Mouse (Mus musculus) lung, embryonic 14.5 days (tissue): ENCODE measurements around the gene Gm10840. TPM values are rescaled to one million over a fixed set of nuclear protein-coding genes. Genes with fewer than 3 reads are reported as not detected.
"Not testable (repeated sequence)": the region's sequence is repeated elsewhere in the genome, so short reads cannot be mapped to it uniquely, and the experiment has no call there.

Experiments
- ATAC-seq: fragments of 200-750 bp; cut with Nextera tagmentation; 2 replicates; pipeline ENCODE4 v1.8.0; 2017; ENCODE audit warnings: mild to moderate bottlenecking, moderate TSS enrichment, moderate library complexity; ENCODE audit not compliant: insufficient read depth
- DNase-seq: peaks from one replicate; pipeline ENCODE4 v3.0.0-alpha.2; 2015
- H3K27ac ChIP-seq: fragments of 300-500 bp; sonication (generic); 2 replicates; pipeline ENCODE4 v1.5.1; 2014; ENCODE audit warnings: low read depth, mild to moderate bottlenecking, moderate library complexity
- H3K27me3 ChIP-seq: fragments of 300-500 bp; sonication (generic); 2 replicates; pipeline ENCODE4 v1.6.1; 2014; ENCODE audit warnings: low read length, control low read depth; ENCODE audit not compliant: insufficient read depth
- H3K36me3 ChIP-seq: fragments of 300-500 bp; sonication (generic); 2 replicates; pipeline ENCODE4 v1.6.1; 2014; ENCODE audit warnings: control low read depth; ENCODE audit not compliant: insufficient read depth
- H3K4me1 ChIP-seq: fragments of 300-500 bp; sonication (generic); 2 replicates; pipeline ENCODE4 v1.6.1; 2014; ENCODE audit warnings: antibody characterized with exemption, control low read depth; ENCODE audit not compliant: insufficient read depth
- H3K4me2 ChIP-seq: fragments of 300-500 bp; sonication (generic); 2 replicates; pipeline ENCODE4 v1.6.1; 2014; ENCODE audit warnings: mild to moderate bottlenecking
- H3K4me3 ChIP-seq: fragments of 300-500 bp; sonication (generic); 2 replicates; pipeline ENCODE4 v1.5.1; 2014; ENCODE audit warnings: low read depth, low read length
- H3K9ac ChIP-seq: fragments of 300-500 bp; sonication (generic); 2 replicates; pipeline ENCODE4 v1.6.1; 2014
- H3K9me3 ChIP-seq: fragments of 300-500 bp; sonication (generic); 2 replicates; pipeline ENCODE4 v1.6.1; 2016; ENCODE audit warnings: low read depth, low read length, control low read depth
- CTCF ChIP-seq: IDR thresholded peaks from 2 replicates; pipeline ENCODE4 v1.5.1; 2016; ENCODE audit warnings: antibody characterized with exemption, low read depth
- WGBS: fragments of 180-500 bp; shearing (Covaris S2); extraction: QIAGEN DNeasy Blood & Tissue Kit; methylation state at CpG from one replicate; pipeline ENCODE4 v1.1.7; 2014; 5-methylcytosine and 5-hydroxymethylcytosine counted together
- polyA plus RNA-seq: library from polyadenylated mRNA; unstranded; fragments of >200 nt; fragmentation: Nextera tagmentation; extraction: Ambion mirVana; gene quantifications from 2 replicates; pipeline ENCODE4 v1.2.1, GENCODE M21; 2014

Gene Gm10840
- polyA plus RNA-seq, 1 experiment from 2014 or later, result not detected

DNA sequence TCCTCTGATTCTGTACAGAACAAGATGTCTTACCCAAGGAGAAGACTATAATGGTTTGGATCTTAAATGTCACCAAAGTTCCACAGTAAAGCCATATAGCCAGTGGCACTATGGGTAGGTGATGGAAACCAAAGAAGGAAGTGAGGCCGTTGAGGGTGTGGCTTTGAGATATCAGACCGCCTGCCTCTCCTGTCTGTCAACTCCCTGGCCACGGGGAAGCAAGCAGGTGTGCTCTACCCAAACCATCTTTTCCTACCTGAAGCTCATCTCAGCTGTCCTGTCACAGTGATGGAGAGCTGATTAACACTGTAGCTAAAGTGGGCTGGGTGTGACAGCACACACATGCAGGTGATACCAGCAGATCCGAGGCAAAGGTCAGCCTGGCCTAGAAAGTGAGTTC is 37.6 kb downstream of the Gm10840 start:
- Histone ChIP-seq H3K4me2 (no peak overlapping the region), H3K27ac (no peak overlapping the region), H3K4me3 (no peak overlapping the region), H3K4me1 (0 out of 2 replicates have a peak, but pooled peaks cover 5% of the 10 kb centered on the region), H3K9me3 (no peaks in the 10 kb centered on the region), H3K27me3 (no peaks in the 10 kb centered on the region), H3K9ac (no peak overlapping the region), H3K36me3 (peaks cover 63% of the 10 kb centered on the region)
- 73% methylated on average over 4 of the region's 4 CpGs for WGBS
- no peak for TF ChIP-seq CTCF
- ATAC-seq (no peak), DNase-seq (no peak)

DNA sequence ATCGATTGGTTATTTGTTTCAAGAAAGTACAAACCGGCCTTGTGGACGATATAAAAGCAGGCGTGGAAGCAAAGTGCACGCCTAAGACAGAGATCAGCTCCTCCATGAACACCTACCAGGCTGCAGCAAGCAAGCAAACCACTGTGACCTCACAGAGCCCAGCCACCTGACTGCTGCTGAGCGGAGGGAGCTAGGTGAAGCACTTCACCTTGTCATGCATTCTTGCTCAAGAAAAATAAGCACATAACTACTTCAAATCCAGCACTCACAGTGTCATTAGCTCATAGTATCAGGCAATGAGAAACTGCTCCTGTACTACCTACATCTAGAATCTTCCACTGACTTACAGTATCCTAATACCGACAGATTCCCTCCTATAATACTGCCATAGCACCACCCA is 39.3 kb downstream of the Gm10840 start:
- not testable (repeated sequence) for ATAC-seq, H3K9me3 ChIP-seq, H3K27ac ChIP-seq, DNase-seq, H3K4me3 ChIP-seq, H3K9ac ChIP-seq, H3K4me1 ChIP-seq, H3K27me3 ChIP-seq, H3K4me2 ChIP-seq
- 94% methylated on average over 7 of the region's 7 CpGs for WGBS
- peaks cover 78% of the 10 kb centered on the region for H3K36me3 ChIP-seq

DNA sequence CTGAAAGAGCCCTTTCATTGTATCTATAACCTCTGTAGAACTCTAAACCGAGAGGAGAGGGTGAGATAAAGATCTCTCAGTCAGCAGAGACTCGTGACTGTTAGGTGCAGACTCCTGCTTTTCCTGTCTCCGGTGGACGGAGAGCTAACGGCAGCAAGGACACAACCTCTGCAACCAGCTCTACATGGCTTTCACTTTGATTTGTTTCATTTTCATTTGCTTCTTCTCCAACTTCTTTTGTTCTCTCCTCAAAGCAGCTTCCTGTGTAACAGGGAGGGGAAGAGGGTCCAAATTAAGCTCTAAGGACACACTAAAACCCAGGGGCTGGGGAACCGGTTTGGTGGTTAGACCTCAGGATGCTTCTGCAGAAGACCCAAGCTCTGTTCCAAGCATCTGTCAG is 40.1 kb downstream of the Gm10840 start:
- H3K9me3 ChIP-seq, result no peaks in the 10 kb centered on the region
- H3K27me3 ChIP-seq, result no peaks in the 10 kb centered on the region
- H3K4me3 ChIP-seq, result no peak overlapping the region
- no peaks in the 10 kb centered on the region for H3K4me1 ChIP-seq
- DNase-seq (no peak), ATAC-seq (no peak)
- no peak overlapping the region for H3K27ac ChIP-seq
- H3K9ac ChIP-seq, result no peak overlapping the region
- peaks cover 85% of the 10 kb centered on the region for H3K36me3 ChIP-seq
- no peak for TF ChIP-seq CTCF
- 69% methylated on average over 6 of the region's 6 CpGs for WGBS
- H3K4me2 ChIP-seq, result no peak overlapping the region

DNA sequence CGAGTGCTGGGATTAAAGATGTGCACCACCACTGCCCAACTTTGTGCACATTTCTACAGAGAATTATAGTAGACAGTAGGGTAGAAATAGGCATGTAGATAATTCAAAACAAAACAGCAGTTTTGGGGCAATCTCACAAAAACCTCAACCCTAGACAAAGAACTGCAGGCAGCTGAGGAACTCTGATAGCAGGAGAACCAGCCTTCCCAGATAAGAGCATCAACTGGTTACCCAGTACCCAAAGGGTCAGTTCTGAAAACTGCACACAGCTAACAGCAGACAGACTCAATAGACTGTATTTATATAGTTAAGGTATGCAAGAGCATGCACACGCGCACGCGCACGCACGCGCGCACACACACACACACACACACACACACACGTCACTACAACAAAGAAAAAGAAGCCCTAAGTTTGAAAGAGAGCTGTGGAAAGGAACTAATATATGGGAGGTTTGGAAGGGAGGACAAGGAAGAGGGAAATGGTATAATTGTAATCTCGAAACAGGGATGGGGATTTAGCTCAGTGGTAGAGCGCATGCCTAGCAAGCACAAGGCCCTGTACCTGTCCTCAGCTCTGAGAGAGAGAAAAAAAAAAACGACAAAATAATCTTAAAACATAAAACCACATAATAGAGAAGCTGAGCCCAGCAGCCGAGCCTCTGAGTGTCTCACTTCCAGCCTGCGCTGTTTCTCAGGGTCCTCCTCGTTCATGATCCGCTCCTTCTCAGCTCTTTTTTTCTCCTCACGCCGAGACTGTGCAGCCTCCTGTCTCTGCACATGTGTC is 40.9 kb downstream of the Gm10840 start:
- H3K27me3 ChIP-seq, result no peaks in the 10 kb centered on the region
- no peak overlapping the region for H3K27ac ChIP-seq
- no peaks in the 10 kb centered on the region for H3K9me3 ChIP-seq
- DNase-seq (no peak), ATAC-seq (no peak)
- H3K4me2 ChIP-seq, result no peak overlapping the region
- peaks cover 90% of the 10 kb centered on the region for H3K36me3 ChIP-seq
- H3K9ac ChIP-seq, result no peak overlapping the region
- no peak for TF ChIP-seq CTCF
- 94% methylated on average over 19 of the region's 19 CpGs for WGBS
- no peak overlapping the region for H3K4me3 ChIP-seq
- H3K4me1 ChIP-seq, result no peaks in the 10 kb centered on the region

DNA sequence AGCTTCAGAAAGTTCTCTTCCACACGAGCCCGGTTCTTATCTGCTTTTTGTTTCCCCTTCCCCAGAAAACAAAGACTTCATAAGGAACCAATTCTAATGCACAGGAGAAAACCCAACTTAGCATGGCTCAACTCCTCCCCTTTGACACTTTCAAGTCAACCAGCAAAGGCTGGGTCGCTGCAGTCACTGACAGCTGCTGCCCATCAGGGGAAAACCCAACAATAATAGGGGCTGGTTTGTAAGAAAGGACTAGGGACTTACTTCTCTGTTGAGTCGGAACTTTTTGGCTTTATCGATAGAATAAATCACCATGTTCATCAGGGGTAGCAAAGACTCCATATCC is 41.4 kb downstream of the Gm10840 start, which contains the start of gene Strada:
Strada (minus strand) TSS at position 46 of the 343 bp plus-strand sequence.
- DNase-seq, result no peak
- TF ChIP-seq CTCF, result no peak
- H3K4me1 ChIP-seq, result no peaks in the 10 kb centered on the region
- H3K4me2 ChIP-seq, result no peak within 1 kb of the TSS
- H3K9ac ChIP-seq, result no peak within 1 kb of the TSS
- no peaks in the 10 kb centered on the region for H3K9me3 ChIP-seq
- no peak within 1 kb of the TSS for H3K4me3 ChIP-seq
- H3K36me3 ChIP-seq, result peaks cover 90% of the 10 kb centered on the region
- H3K27ac ChIP-seq, result no peak within 1 kb of the TSS
- ATAC-seq, result no peak
- H3K27me3 ChIP-seq, result no peaks in the 10 kb centered on the region
- WGBS, result 80% methylated on average over 5 of the region's 5 CpGs

Other genes starting within 250 kb of the Gm10840 start
- 26.5 and 28.3 TPM in 2 replicates for gene Cyb561, start 207.5 kb upstream of the Gm10840 start, polyA plus RNA-seq
- gene Ace, start 192.9 kb upstream of the Gm10840 start, polyA plus RNA-seq, result 4.8 and 5.4 TPM in 2 replicates
- gene Ace3, start 166.2 kb upstream of the Gm10840 start, polyA plus RNA-seq, result not detected in 2 replicates
- 0.31 and 0.39 TPM in 2 replicates for gene Kcnh6, start 152.7 kb upstream of the Gm10840 start, polyA plus RNA-seq
- 72.5 and 83.8 TPM in 2 replicates for gene Dcaf7, start 124.0 kb upstream of the Gm10840 start, polyA plus RNA-seq
- 9.5 TPM in 2 replicates for gene Taco1, start 94.8 kb upstream of the Gm10840 start, polyA plus RNA-seq
- 29.1 and 33.4 TPM in 2 replicates for gene Map3k3, start 76.2 kb upstream of the Gm10840 start, polyA plus RNA-seq
- 211 and 229 TPM in 2 replicates for gene Limd2, start within 50 bp of the Gm10840 start, polyA plus RNA-seq
- gene Strada, start 41.3 kb downstream of the Gm10840 start, polyA plus RNA-seq, result 31.7 and 32.6 TPM in 2 replicates
- gene Ccdc47, start 55.5 kb downstream of the Gm10840 start, polyA plus RNA-seq, result 66.5 and 69.6 TPM in 2 replicates
- gene Ddx42, start 56.1 kb downstream of the Gm10840 start, polyA plus RNA-seq, result 75.5 and 82.1 TPM in 2 replicates
- 60.7 and 66.9 TPM in 2 replicates for gene Ftsj3, start 95.2 kb downstream of the Gm10840 start, polyA plus RNA-seq
- gene Psmc5, start 95.3 kb downstream of the Gm10840 start, polyA plus RNA-seq, result 275 and 288 TPM in 2 replicates
- 81.2 and 91.0 TPM in 2 replicates for gene Smarcd2, start 112.1 kb downstream of the Gm10840 start, polyA plus RNA-seq
- gene Tcam1, start 115.8 kb downstream of the Gm10840 start, polyA plus RNA-seq, result 0.18 and 0.39 TPM in 2 replicates
- gene Gh, start 141.0 kb downstream of the Gm10840 start, polyA plus RNA-seq, result not detected in 2 replicates
- gene Cd79b, start 153.9 kb downstream of the Gm10840 start, polyA plus RNA-seq, result 2.5 and 3.4 TPM in 2 replicates
- 0.05 and 0.24 TPM in 2 replicates for gene Scn4a, start 192.4 kb downstream of the Gm10840 start, polyA plus RNA-seq
- gene Prr29, start 204.6 kb downstream of the Gm10840 start, polyA plus RNA-seq, result 0.16 and 0.39 TPM in 2 replicates
- gene Icam2, start 227.2 kb downstream of the Gm10840 start, polyA plus RNA-seq, result 68.3 and 76.7 TPM in 2 replicates